Mouse (Mus musculus): ENCODE data around the gene Ptafr. TPM values are rescaled to one million over a fixed set of nuclear protein-coding genes. Genes with fewer than 3 reads are reported as not detected.

Gene Ptafr
- polyA plus RNA-seq, 1 experiment = 0.01 TPM

GRCm38 (mm10) chr4:132565089-132565747 lies 1.4 kb downstream of the Ptafr start:
- H3ac ChIP-seq (ENCODE audit: control insufficient read depth, insufficient read length, low read depth) = no peak overlapping the region
- H3K36me3 ChIP-seq (ENCODE audit: control insufficient read depth, insufficient read depth) = no peaks in the 10 kb centered on the region
- TF ChIP-seq CTCF (IDR thresholded peaks at IDR 0.05; ENCODE audit: control insufficient read depth, insufficient read depth, insufficient read length) (no peak), FOSL1 (IDR thresholded peaks at IDR 0.05; ENCODE audit: insufficient read depth, low read length, poor library complexity, severe bottlenecking) (no peak), USF1 (IDR thresholded peaks at IDR 0.05; ENCODE audit: low read depth) (no peak), MAX (IDR thresholded peaks at IDR 0.05) (no peak), CEBPB (IDR thresholded peaks at IDR 0.05; ENCODE audit: low read depth) (no peak), MYOG (IDR thresholded peaks at IDR 0.05; ENCODE audit: control insufficient read depth, extremely low read depth, insufficient read length) (no peak), MYOD1 (IDR thresholded peaks at IDR 0.05; ENCODE audit: control insufficient read depth, insufficient read length, low read depth) (no peak)
- H3K79me3 ChIP-seq (ENCODE audit: low read depth) = no peaks in the 10 kb centered on the region
- H3K27me3 ChIP-seq (ENCODE audit: control insufficient read depth, insufficient read depth, insufficient read length) = no peaks in the 10 kb centered on the region
- H3K79me2 ChIP-seq (ENCODE audit: control insufficient read depth, insufficient read depth) = no peaks in the 10 kb centered on the region
- no peak overlapping the region for H3K4me3 ChIP-seq (ENCODE audit: insufficient read depth, poor library complexity, severe bottlenecking)

- no peak overlapping the region for H3ac ChIP-seq (ENCODE audit: control insufficient read depth, insufficient read length, low read depth)
- no peaks in the 10 kb centered on the region for H3K79me3 ChIP-seq (ENCODE audit: low read depth)
- H3K4me3 ChIP-seq (ENCODE audit: insufficient read depth, poor library complexity, severe bottlenecking) = no peak overlapping the region
- TF ChIP-seq CTCF (IDR thresholded peaks at IDR 0.05; ENCODE audit: control insufficient read depth, insufficient read depth, insufficient read length) = no peak
- no peak for TF ChIP-seq MYOG (IDR thresholded peaks at IDR 0.05; ENCODE audit: control insufficient read depth, extremely low read depth, insufficient read length)
- no peak for TF ChIP-seq MYOD1 (IDR thresholded peaks at IDR 0.05; ENCODE audit: control insufficient read depth, insufficient read length, low read depth)
- TF ChIP-seq FOSL1 (IDR thresholded peaks at IDR 0.05; ENCODE audit: insufficient read depth, low read length, poor library complexity, severe bottlenecking) = no peak
- no peak for TF ChIP-seq CEBPB (IDR thresholded peaks at IDR 0.05; ENCODE audit: low read depth)
- no peak for TF ChIP-seq USF1 (IDR thresholded peaks at IDR 0.05; ENCODE audit: low read depth)
- no peak for TF ChIP-seq MAX (IDR thresholded peaks at IDR 0.05)
- no peaks in the 10 kb centered on the region for H3K27me3 ChIP-seq (ENCODE audit: control insufficient read depth, insufficient read depth, insufficient read length)
- H3K36me3 ChIP-seq (ENCODE audit: control insufficient read depth, insufficient read depth) = no peaks in the 10 kb centered on the region
- H3K79me2 ChIP-seq (ENCODE audit: control insufficient read depth, insufficient read depth) = no peaks in the 10 kb centered on the region
Observed at GRCm38 (mm10) chr4:132567361-132567779, 3.5 kb downstream of the Ptafr start.

DNA sequence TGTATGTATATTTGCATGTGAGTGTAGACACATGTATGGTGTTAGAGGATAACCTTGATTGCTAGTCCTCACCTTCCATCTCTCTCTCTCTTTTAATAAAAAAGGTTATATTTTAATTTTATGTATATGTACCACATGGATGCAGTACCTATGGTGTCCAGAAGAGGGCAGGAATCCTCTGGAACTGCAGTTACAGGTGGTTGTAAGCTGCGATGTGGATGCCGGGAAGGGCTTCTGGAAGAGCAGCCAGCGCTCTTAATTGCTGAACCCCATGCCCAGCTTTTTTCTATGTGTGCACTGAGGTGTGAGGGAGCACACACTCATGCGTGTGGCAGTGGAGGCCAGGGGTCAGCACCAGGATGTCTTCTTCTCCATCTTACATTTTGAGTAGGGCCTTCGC lies 5.2 kb downstream of the Ptafr start:
- Histone ChIP-seq H3K27me3 (ENCODE audit: control insufficient read depth, insufficient read depth, insufficient read length) (no peaks in the 10 kb centered on the region), H3K36me3 (ENCODE audit: control insufficient read depth, insufficient read depth) (no peaks in the 10 kb centered on the region), H3K79me2 (ENCODE audit: control insufficient read depth, insufficient read depth) (no peaks in the 10 kb centered on the region), H3K4me3 (ENCODE audit: insufficient read depth, poor library complexity, severe bottlenecking) (no peak overlapping the region), H3ac (ENCODE audit: control insufficient read depth, insufficient read length, low read depth) (no peak overlapping the region), H3K79me3 (ENCODE audit: low read depth) (no peaks in the 10 kb centered on the region)
- TF ChIP-seq CTCF (IDR thresholded peaks at IDR 0.05; ENCODE audit: control insufficient read depth, insufficient read depth, insufficient read length) = no peak
- no peak for TF ChIP-seq MYOD1 (IDR thresholded peaks at IDR 0.05; ENCODE audit: control insufficient read depth, insufficient read length, low read depth)
- no peak for TF ChIP-seq USF1 (IDR thresholded peaks at IDR 0.05; ENCODE audit: low read depth)
- TF ChIP-seq MAX (IDR thresholded peaks at IDR 0.05) = no peak
- TF ChIP-seq FOSL1 (IDR thresholded peaks at IDR 0.05; ENCODE audit: insufficient read depth, low read length, poor library complexity, severe bottlenecking) = no peak
- TF ChIP-seq CEBPB (IDR thresholded peaks at IDR 0.05; ENCODE audit: low read depth) = no peak
- no peak for TF ChIP-seq MYOG (IDR thresholded peaks at IDR 0.05; ENCODE audit: control insufficient read depth, extremely low read depth, insufficient read length)

- no peaks in the 10 kb centered on the region for H3K79me3 ChIP-seq (ENCODE audit: low read depth)
- H3ac ChIP-seq (ENCODE audit: control insufficient read depth, insufficient read length, low read depth) = no peak overlapping the region
- TF ChIP-seq CEBPB (IDR thresholded peaks at IDR 0.05; ENCODE audit: low read depth) (no peak), CTCF (IDR thresholded peaks at IDR 0.05; ENCODE audit: control insufficient read depth, insufficient read depth, insufficient read length) (no peak), MYOD1 (IDR thresholded peaks at IDR 0.05; ENCODE audit: control insufficient read depth, insufficient read length, low read depth) (no peak), USF1 (IDR thresholded peaks at IDR 0.05; ENCODE audit: low read depth) (no peak), FOSL1 (IDR thresholded peaks at IDR 0.05; ENCODE audit: insufficient read depth, low read length, poor library complexity, severe bottlenecking) (no peak), MAX (IDR thresholded peaks at IDR 0.05) (no peak), MYOG (IDR thresholded peaks at IDR 0.05; ENCODE audit: control insufficient read depth, extremely low read depth, insufficient read length) (no peak)
- H3K4me3 ChIP-seq (ENCODE audit: insufficient read depth, poor library complexity, severe bottlenecking) = no peak overlapping the region
- no peaks in the 10 kb centered on the region for H3K36me3 ChIP-seq (ENCODE audit: control insufficient read depth, insufficient read depth)
- H3K79me2 ChIP-seq (ENCODE audit: control insufficient read depth, insufficient read depth) = no peaks in the 10 kb centered on the region
- H3K27me3 ChIP-seq (ENCODE audit: control insufficient read depth, insufficient read depth, insufficient read length) = no peaks in the 10 kb centered on the region
Observed at GRCm38 (mm10) chr4:132571190-132571589, 7.3 kb downstream of the Ptafr start.

DNA sequence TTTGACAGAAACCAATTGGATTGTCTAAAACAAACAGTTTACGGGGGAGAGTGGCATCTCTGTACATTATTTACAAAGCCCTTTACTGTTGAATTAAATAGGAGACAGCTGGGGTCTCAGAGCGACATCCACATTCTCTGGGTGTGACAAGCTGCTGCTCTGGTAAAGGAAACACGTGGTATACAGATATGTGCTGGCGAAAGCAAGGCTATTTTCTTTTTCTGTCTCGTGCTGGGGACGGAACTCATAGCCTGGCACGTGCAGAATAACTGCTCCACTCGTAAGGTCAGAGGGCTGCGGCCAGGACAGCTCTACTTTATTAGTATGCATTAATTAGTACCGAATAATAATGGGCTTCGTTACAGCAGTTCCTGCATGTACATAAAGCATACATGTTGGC lies 9.5 kb downstream of the Ptafr start:
- TF ChIP-seq USF1 (IDR thresholded peaks at IDR 0.05; ENCODE audit: low read depth) (no peak), CEBPB (IDR thresholded peaks at IDR 0.05; ENCODE audit: low read depth) (no peak), CTCF (IDR thresholded peaks at IDR 0.05; ENCODE audit: control insufficient read depth, insufficient read depth, insufficient read length) (no peak), MYOD1 (IDR thresholded peaks at IDR 0.05; ENCODE audit: control insufficient read depth, insufficient read length, low read depth) (no peak), MYOG (IDR thresholded peaks at IDR 0.05; ENCODE audit: control insufficient read depth, extremely low read depth, insufficient read length) (no peak), FOSL1 (IDR thresholded peaks at IDR 0.05; ENCODE audit: insufficient read depth, low read length, poor library complexity, severe bottlenecking) (no peak), MAX (IDR thresholded peaks at IDR 0.05) (no peak)
- H3ac ChIP-seq (ENCODE audit: control insufficient read depth, insufficient read length, low read depth) = no peak overlapping the region
- H3K79me2 ChIP-seq (ENCODE audit: control insufficient read depth, insufficient read depth) = no peaks in the 10 kb centered on the region
- H3K36me3 ChIP-seq (ENCODE audit: control insufficient read depth, insufficient read depth) = no peaks in the 10 kb centered on the region
- no peak overlapping the region for H3K4me3 ChIP-seq (ENCODE audit: insufficient read depth, poor library complexity, severe bottlenecking)
- H3K79me3 ChIP-seq (ENCODE audit: low read depth) = no peaks in the 10 kb centered on the region
- H3K27me3 ChIP-seq (ENCODE audit: control insufficient read depth, insufficient read depth, insufficient read length) = no peaks in the 10 kb centered on the region
